17 mouse cellular contexts compared by ENCODE assay signal in genomic region chr11:109335890-109336289, GRCm38 (mm10). TPM values are rescaled to one million over a fixed set of nuclear protein-coding genes. Genes with fewer than 3 reads are reported as not detected.
"Had no signal": no experiment of that assay in that cellular context is flagged by ENCODE, and none has a peak within 500 bp of the region (broad histone marks: within the 10 kb centered on the region; RNA-seq: fewer than 3 reads in every experiment).

No protein-coding gene starts in this region.

- DNase-seq: liver, postnatal 0 days; lung, adult 2 months; lung, postnatal 14 days; lung, postnatal 36 days; right cerebral cortex, postnatal 14 days; thymus, adult 2 months; thymus, postnatal 25 days; thymus, postnatal 4 days had no signal

- H3K36me3 ChIP-seq: liver, embryonic 15.5 days; lung, embryonic 15.5 days; midbrain, embryonic 13.5 days; midbrain, embryonic 15.5 days; neural tube, embryonic 12.5 days; stomach, embryonic 15.5 days had no signal

- H3K4me3 ChIP-seq: liver, embryonic 15.5 days; lung, embryonic 15.5 days; midbrain, embryonic 13.5 days; midbrain, embryonic 15.5 days; neural tube, embryonic 12.5 days; stomach, embryonic 15.5 days had no signal

- ATAC-seq: liver, postnatal 0 days; lung, postnatal 0 days; midbrain, embryonic 13.5 days; midbrain, embryonic 15.5 days had no signal

- H3K9ac ChIP-seq: liver, embryonic 15.5 days; liver, postnatal 0 days; lung, embryonic 15.5 days; midbrain, embryonic 13.5 days; midbrain, embryonic 15.5 days; neural tube, embryonic 12.5 days; stomach, embryonic 15.5 days had no signal

- H3K27ac ChIP-seq: liver, embryonic 15.5 days; lung, embryonic 15.5 days; macrophage; midbrain, embryonic 13.5 days; midbrain, embryonic 15.5 days; neural tube, embryonic 12.5 days; stomach, embryonic 15.5 days; stomach, postnatal 0 days had no signal

- H3K9me3 ChIP-seq: liver, embryonic 15.5 days; lung, embryonic 15.5 days; midbrain, embryonic 13.5 days; midbrain, embryonic 15.5 days; neural tube, embryonic 12.5 days; stomach, embryonic 15.5 days had no signal

- H3K27me3 ChIP-seq: liver, embryonic 15.5 days; lung, embryonic 15.5 days; midbrain, embryonic 13.5 days; midbrain, embryonic 15.5 days; neural tube, embryonic 12.5 days; stomach, embryonic 15.5 days had no signal

RNA-seq across cellular contexts. Expression of gene Rgs9, which starts 38.0 kb away (rescaled TPM):
- polyA plus RNA-seq: macrophage had no signal
